Mouse (Mus musculus) neural tube, embryonic 13.5 days (tissue): ENCODE data around the gene Rhog. TPM values are rescaled to one million over a fixed set of nuclear protein-coding genes. Genes with fewer than 3 reads are reported as not detected.
"Not testable (repeated sequence)": the region's sequence is repeated elsewhere in the genome, so short reads cannot be mapped to it uniquely, and the experiment has no call there.

ENCODE experiments used
- ATAC-seq: fragments of 200-750 bp; cut with Nextera tagmentation; 2 replicates; pipeline ENCODE4 v1.8.0; 2017; ENCODE audit warnings: low read depth, mild to moderate bottlenecking, moderate TSS enrichment, moderate library complexity
- H3K27ac ChIP-seq: fragments of 300-500 bp; sonication (generic); replicated peaks from 2 replicates; pipeline ENCODE4 v1.5.1; 2015; ENCODE audit warnings: moderate library complexity, mild to moderate bottlenecking, inconsistent platforms
- H3K27me3 ChIP-seq: fragments of 300-500 bp; sonication (generic); 2 replicates; pipeline ENCODE4 v1.6.1; 2015; ENCODE audit warnings: mild to moderate bottlenecking, inconsistent platforms
- H3K36me3 ChIP-seq: fragments of 300-500 bp; sonication (generic); 2 replicates; pipeline ENCODE4 v1.6.1; 2015; ENCODE audit warnings: mild to moderate bottlenecking, inconsistent platforms
- H3K4me1 ChIP-seq: fragments of 300-500 bp; sonication (generic); replicated peaks from 2 replicates; pipeline ENCODE4 v1.6.1; 2015; ENCODE audit warnings: inconsistent platforms
- H3K4me2 ChIP-seq: fragments of 300-500 bp; sonication (generic); 2 replicates; pipeline ENCODE4 v1.6.1; 2015; ENCODE audit warnings: inconsistent platforms, mild to moderate bottlenecking, moderate library complexity
- H3K4me3 ChIP-seq: fragments of 300-500 bp; sonication (generic); 2 replicates; pipeline ENCODE4 v1.5.1; 2015; ENCODE audit warnings: mild to moderate bottlenecking, inconsistent platforms
- H3K9ac ChIP-seq: fragments of 300-500 bp; sonication (generic); 2 replicates; pipeline ENCODE4 v1.6.1; 2015; ENCODE audit warnings: moderate library complexity, mild to moderate bottlenecking, inconsistent platforms
- H3K9me3 ChIP-seq: fragments of 300-500 bp; sonication (generic); 2 replicates; pipeline ENCODE4 v1.6.1; 2016; ENCODE audit warnings: inconsistent platforms
- WGBS: fragments of 180-500 bp; shearing (Covaris S2); methylation state at CpG from one replicate; pipeline ENCODE4 v1.1.7; 2015; 5-methylcytosine and 5-hydroxymethylcytosine counted together
- polyA plus RNA-seq: library from polyadenylated mRNA; unstranded; fragments of >200 nt; fragmentation: Nextera tagmentation; extraction: Ambion mirVana; gene quantifications from 2 replicates; pipeline ENCODE4 v1.2.1, GENCODE M21; 2015

The Rhog gene
- polyA plus RNA-seq, 1 experiment from 2014 or later: 20.1 TPM

- WGBS: under 1% methylated on average over 34 of the region's 34 CpGs
- ATAC-seq: peak; percentile 91
- Histone ChIP-seq H3K9ac (peak overlapping the region; percentile 76), H3K36me3 (no peaks in the 10 kb centered on the region), H3K27ac (0 out of 2 replicates have a peak overlapping the region, but pooled peaks have one; percentile 34), H3K27me3 (peaks cover 12% of the 10 kb centered on the region), H3K4me1 (peaks cover 11% of the 10 kb centered on the region), H3K4me3 (peak overlapping the region; percentile 72), H3K9me3 (no peaks in the 10 kb centered on the region), H3K4me2 (peak overlapping the region; percentile 98)
Observed at GRCm38 (mm10) chr7:102267113-102267579, 11.3 kb upstream of the Rhog start.

GRCm38 (mm10) chr7:102266401-102267042 lies 10.7 kb upstream of the Rhog start:
- H3K4me1 ChIP-seq: peaks cover 11% of the 10 kb centered on the region
- peak overlapping the region; percentile 72; the same call in 1 of the 2 replicates for H3K4me3 ChIP-seq
- peaks cover 12% of the 10 kb centered on the region for H3K27me3 ChIP-seq
- H3K9ac ChIP-seq: no peak overlapping the region
- WGBS: 57% methylated on average over 14 of the region's 14 CpGs
- no peak overlapping the region for H3K27ac ChIP-seq
- peak; percentile 56 for ATAC-seq
- H3K9me3 ChIP-seq: no peaks in the 10 kb centered on the region
- peak overlapping the region; percentile 98; the same call in 1 of the 2 replicates for H3K4me2 ChIP-seq
- H3K36me3 ChIP-seq: no peaks in the 10 kb centered on the region

DNA sequence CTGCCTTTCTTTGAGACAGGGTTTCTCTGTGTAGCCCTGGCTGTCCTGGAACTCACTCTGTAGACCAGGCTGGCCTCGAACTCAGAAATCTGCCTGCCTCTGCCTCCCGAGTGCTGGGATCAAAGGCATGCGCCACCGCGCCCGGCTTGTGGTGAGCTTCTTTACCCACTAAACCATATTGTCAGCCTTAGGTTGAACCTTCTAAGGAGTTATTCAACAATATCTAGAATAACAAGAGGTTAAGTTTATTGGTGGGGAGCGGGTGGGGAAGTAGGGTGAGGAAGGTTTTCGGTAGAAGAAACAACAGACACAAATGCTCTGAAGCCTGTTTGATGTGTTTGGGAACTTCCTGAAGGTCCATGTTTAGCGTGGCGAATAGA lies 10.2 kb upstream of the Rhog start:
- ATAC-seq, H3K27ac ChIP-seq, H3K9ac ChIP-seq, H3K4me2 ChIP-seq, H3K9me3 ChIP-seq, H3K36me3 ChIP-seq, H3K4me3 ChIP-seq: not testable (repeated sequence)
- Histone ChIP-seq H3K4me1 (peaks cover 11% of the 10 kb centered on the region), H3K27me3 (peaks cover 12% of the 10 kb centered on the region)
- 90% methylated on average over 10 of the region's 10 CpGs for WGBS

GRCm38 (mm10) chr7:102263020-102263419 lies 7.2 kb upstream of the Rhog start:
- Histone ChIP-seq H3K4me2 (no peak overlapping the region), H3K9me3 (no peaks in the 10 kb centered on the region), H3K4me1 (peaks cover 2% of the 10 kb centered on the region; the same call in 1 of the 2 replicates), H3K9ac (no peak overlapping the region), H3K36me3 (no peaks in the 10 kb centered on the region), H3K27me3 (no peaks in the 10 kb centered on the region; the same call in 1 of the 2 replicates), H3K4me3 (no peak overlapping the region), H3K27ac (no peak overlapping the region)
- WGBS: 97% methylated on average over 2 of the region's 2 CpGs
- ATAC-seq: no peak

GRCm38 (mm10) chr7:102260518-102260917 lies 4.7 kb upstream of the Rhog start:
- no peak overlapping the region for H3K27ac ChIP-seq

DNA sequence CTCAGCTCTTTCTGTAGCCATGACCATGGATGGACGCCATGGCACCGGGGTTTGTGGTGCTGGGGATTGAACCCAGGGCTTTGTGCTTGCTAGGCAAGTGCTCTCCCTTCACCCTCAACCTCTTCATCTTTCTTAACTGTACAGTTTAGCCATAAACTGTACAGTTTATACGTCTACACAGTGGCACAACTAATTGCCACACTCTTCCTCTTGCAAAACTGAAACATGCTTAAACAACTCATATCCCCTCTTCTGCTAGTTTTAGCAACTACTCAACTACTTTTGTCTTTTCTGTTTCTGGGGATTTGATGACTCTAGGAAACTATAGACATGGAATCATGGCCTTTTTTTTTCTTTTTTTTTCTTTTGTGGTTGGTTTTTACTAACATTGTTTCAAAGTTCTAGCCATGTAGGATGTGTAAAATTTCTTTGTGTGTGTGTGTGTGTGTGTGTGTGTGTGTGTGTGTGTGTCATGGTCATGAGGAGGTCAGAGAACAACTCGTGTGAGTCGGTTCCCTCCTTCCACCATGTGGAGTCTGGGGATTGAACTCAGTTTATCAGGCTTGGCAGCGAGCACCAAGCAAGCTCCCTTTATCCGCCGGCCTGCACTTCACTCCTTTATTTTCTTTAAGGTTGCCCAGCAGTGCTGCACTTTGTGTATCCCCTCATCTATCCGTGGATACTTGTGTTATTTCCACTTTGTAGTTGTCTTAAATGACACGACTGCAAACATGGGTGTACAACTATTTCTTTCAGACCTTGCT lies 4.0 kb upstream of the Rhog start:
- H3K9me3 ChIP-seq: no peaks in the 10 kb centered on the region
- WGBS: 88% methylated on average over 10 of the region's 10 CpGs

More at GRCm38 (mm10) chr7:102260518-102260917, 4.7 kb upstream of the Rhog start:
- no peak for ATAC-seq
- Histone ChIP-seq H3K4me1 (no peaks in the 10 kb centered on the region), H3K9ac (no peak overlapping the region), H3K36me3 (no peaks in the 10 kb centered on the region), H3K27me3 (no peaks in the 10 kb centered on the region), H3K4me3 (no peak overlapping the region), H3K9me3 (no peaks in the 10 kb centered on the region), H3K4me2 (no peak overlapping the region)
- WGBS: 94% methylated on average over 1 of the region's 1 CpGs

DNA sequence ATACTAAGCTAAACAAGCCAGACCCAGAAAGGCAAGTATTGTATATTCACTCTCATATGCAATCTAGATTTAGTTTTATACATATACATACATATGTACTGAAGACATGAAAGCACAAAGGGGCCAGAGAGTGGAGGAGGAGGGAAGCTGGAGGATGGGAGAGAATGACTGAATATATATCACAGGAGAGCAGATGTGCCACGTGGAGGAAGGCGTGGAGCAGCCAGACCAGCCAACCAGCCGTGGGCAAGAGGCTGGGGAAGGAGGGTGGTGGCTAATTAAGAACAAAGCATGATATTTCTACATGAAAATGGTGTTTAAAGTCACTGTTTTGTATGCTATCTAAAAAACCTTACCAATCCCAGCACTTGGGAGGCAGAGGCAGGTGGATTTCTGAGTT lies 2.9 kb upstream of the Rhog start:
- no peak for ATAC-seq
- 51% methylated on average over 3 of the region's 3 CpGs for WGBS

More for the DNA sequence above, 4.0 kb upstream of the Rhog start:
- Histone ChIP-seq H3K4me3 (no peak overlapping the region), H3K36me3 (no peaks in the 10 kb centered on the region), H3K4me2 (no peak overlapping the region), H3K4me1 (no peaks in the 10 kb centered on the region), H3K27me3 (no peaks in the 10 kb centered on the region), H3K9ac (no peak overlapping the region), H3K27ac (no peak overlapping the region)
- ATAC-seq: no peak

GRCm38 (mm10) chr7:102258189-102258588 lies 2.3 kb upstream of the Rhog start:
- peak; percentile 48 for ATAC-seq
- no peaks in the 10 kb centered on the region for H3K27me3 ChIP-seq
- H3K9me3 ChIP-seq: no peaks in the 10 kb centered on the region
- WGBS: 19% methylated on average over 4 of the region's 4 CpGs
- H3K27ac ChIP-seq: no peak overlapping the region
- no peaks in the 10 kb centered on the region for H3K36me3 ChIP-seq
- no peak overlapping the region for H3K4me3 ChIP-seq
- no peak overlapping the region for H3K4me2 ChIP-seq
- H3K9ac ChIP-seq: no peak overlapping the region
- no peaks in the 10 kb centered on the region for H3K4me1 ChIP-seq

More for the DNA sequence above, 2.9 kb upstream of the Rhog start:
- no peaks in the 10 kb centered on the region for H3K4me1 ChIP-seq
- no peak overlapping the region for H3K4me3 ChIP-seq
- H3K9me3 ChIP-seq: no peaks in the 10 kb centered on the region
- H3K27ac ChIP-seq: no peak overlapping the region
- no peaks in the 10 kb centered on the region for H3K36me3 ChIP-seq
- H3K27me3 ChIP-seq: no peaks in the 10 kb centered on the region
- no peak overlapping the region for H3K4me2 ChIP-seq
- H3K9ac ChIP-seq: no peak overlapping the region

DNA sequence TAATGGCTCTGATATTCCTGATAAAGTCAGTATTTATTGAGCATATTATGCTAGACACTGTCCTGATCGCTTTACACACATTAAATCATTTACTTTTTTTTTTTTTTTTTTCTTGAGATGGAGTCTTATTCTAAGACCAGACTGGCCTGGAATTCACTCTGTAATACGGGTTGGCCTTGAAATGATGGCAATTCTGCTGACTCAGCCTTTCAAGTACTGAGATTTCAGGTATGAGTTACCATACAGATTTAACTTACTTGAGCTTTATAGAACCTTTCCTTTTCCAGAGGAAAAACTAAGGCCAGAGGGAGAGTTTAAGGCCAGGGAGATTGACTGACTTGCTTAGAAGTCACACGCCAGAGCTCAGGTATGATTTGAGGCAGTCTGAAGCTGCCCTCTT lies 782 bp upstream of the Rhog start:
- ATAC-seq: no peak
- no peaks in the 10 kb centered on the region for H3K4me1 ChIP-seq
- WGBS: 87% methylated on average over 3 of the region's 3 CpGs

DNA sequence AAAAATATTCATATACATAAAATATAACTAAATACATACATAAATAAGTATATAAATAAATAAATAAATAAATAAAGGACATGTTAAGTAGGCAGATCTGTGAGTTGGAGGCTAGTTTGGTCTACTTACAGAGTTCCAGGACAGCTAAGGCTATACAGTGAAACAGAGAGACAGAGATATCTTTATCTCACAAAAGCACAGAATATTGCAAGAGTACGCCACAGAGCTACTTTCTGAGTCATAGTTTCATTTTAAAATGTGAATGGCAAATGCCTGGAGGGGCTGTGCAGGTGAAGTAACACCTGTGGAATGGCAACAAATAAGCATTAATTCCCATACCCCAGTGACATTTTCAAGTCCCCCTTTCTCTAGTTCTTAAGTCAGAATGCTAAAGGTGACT lies 2.2 kb downstream of the Rhog start:
- no peak for ATAC-seq
- peaks cover 19% of the 10 kb centered on the region for H3K4me1 ChIP-seq
- WGBS: 93% methylated on average over 1 of the region's 1 CpGs
- H3K36me3 ChIP-seq: no peaks in the 10 kb centered on the region
- no peak overlapping the region for H3K4me2 ChIP-seq
- H3K9ac ChIP-seq: no peak overlapping the region
- no peaks in the 10 kb centered on the region for H3K27me3 ChIP-seq
- no peaks in the 10 kb centered on the region for H3K9me3 ChIP-seq
- H3K27ac ChIP-seq: no peak overlapping the region
- H3K4me3 ChIP-seq: no peak overlapping the region

More for the DNA sequence above, 782 bp upstream of the Rhog start:
- no peak overlapping the region for H3K4me3 ChIP-seq
- H3K27me3 ChIP-seq: no peaks in the 10 kb centered on the region
- no peaks in the 10 kb centered on the region for H3K9me3 ChIP-seq
- H3K27ac ChIP-seq: no peak overlapping the region
- H3K36me3 ChIP-seq: no peaks in the 10 kb centered on the region
- no peak overlapping the region for H3K4me2 ChIP-seq
- H3K9ac ChIP-seq: no peak overlapping the region

DNA sequence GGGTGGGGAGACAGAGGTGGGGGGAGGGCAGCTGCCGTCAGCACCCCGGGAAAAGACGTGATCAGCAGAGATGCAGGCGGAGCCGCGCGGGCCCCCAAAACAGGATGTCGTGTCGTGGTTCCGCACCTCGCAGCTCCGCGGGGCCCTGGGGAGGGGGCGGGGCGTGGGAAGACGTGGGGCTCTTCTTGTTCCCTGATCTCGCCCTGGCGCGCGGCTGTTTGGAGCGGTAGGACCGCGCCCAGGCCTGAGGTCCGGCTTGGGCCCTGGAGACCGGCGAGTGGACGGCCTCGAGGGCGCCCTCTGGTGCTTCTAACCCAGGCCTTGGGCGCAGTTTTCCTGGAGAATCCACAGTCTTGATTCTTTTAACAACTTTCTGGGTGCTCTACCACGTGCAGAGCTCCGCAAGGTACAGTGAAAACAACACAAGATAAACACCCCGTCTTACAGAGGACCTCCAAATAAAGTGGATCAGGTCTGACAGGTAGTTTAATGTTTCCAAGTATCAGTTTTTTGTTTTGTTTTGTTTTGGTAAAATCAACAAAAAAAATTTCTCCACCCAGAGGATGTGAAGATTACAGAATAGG lies 5.1 kb downstream of the Rhog start:
- Histone ChIP-seq H3K36me3 (no peaks in the 10 kb centered on the region), H3K4me2 (peak overlapping the region; percentile 92), H3K9ac (peak overlapping the region; percentile 87), H3K27ac (peak overlapping the region; percentile 88), H3K4me1 (peaks cover 48% of the 10 kb centered on the region), H3K4me3 (peak overlapping the region; percentile 75), H3K9me3 (no peaks in the 10 kb centered on the region), H3K27me3 (no peaks in the 10 kb centered on the region)
- peak; percentile 80 for ATAC-seq
- WGBS: under 1% methylated on average over 33 of the region's 33 CpGs
